Mouse (Mus musculus) megakaryocyte, embryonic 14.5 days (primary cell): ENCODE data around the gene Enox1.

Source experiments
- FLI1 ChIP-seq: IDR thresholded peaks from 2 replicates; pipeline ENCODE4 v1.6.1; 2012; ENCODE audit warnings: low read length, inconsistent platforms, mixed read lengths
- GATA1 ChIP-seq: IDR thresholded peaks from 3 replicates; pipeline ENCODE4 v1.6.1; 2012; ENCODE audit warnings: mixed read lengths, low read length, inconsistent platforms, borderline replicate concordance

GRCm38 (mm10) chr14:77518017-77518416, 361.5 kb downstream of the Enox1 start:
- TF ChIP-seq FLI1 (no peak), GATA1 (no peak)
